Mouse (Mus musculus): Measurements from ENCODE around the gene Gm9837. TPM values are rescaled to one million over a fixed set of nuclear protein-coding genes. Genes with fewer than 3 reads are reported as not detected.
A peak's percentile ranks its signal among the peaks of the same experiment; 100 is the strongest.
"Not testable (repeated sequence)": the region's sequence is repeated elsewhere in the genome, so short reads cannot be mapped to it uniquely, and the experiment has no call there.

Gm9837 gene
- polyA plus RNA-seq, 1 experiment from 2014 or later = not detected

DNA sequence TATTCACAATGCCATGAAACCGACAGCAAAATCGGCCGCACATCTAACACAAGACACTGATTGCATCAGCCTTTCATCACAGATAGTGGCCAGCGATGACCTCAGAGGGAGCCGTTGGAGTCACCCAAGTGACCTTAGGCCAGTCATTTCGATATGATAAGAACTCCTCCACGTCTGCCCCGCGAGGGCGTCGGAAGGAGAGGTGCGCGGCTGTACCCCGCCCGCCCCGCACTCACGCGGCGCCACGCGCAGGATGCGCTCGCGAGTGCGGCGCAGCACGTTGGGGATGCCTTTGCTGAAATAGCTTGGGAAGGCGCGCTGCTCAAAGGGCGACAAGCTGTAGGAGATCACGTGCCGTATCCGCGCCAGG is 40.0 kb downstream of the Gm9837 start:
- Histone ChIP-seq H3K4me2 (peak overlapping the region; percentile 70), H3K9ac (peak overlapping the region; percentile 72), H3K9me3 (no peaks in the 10 kb centered on the region), H3K4me1 (peaks cover 8% of the 10 kb centered on the region; the same call in 1 of the 2 replicates), H3K27ac (peak overlapping the region; percentile 67), H3K4me3 (replicated peaks) (peak overlapping the region; percentile 80), H3K27me3 (replicated peaks) (no peaks in the 10 kb centered on the region), H3K36me3 (peaks cover 7% of the 10 kb centered on the region; the same call in 1 of the 2 replicates)
- WGBS = under 1% methylated on average over 34 of the region's 34 CpGs
- peak; percentile 8; the same call in 1 of the 2 replicates for ATAC-seq (ENCODE audit: insufficient read depth, low FRiP score, low read depth)

DNA sequence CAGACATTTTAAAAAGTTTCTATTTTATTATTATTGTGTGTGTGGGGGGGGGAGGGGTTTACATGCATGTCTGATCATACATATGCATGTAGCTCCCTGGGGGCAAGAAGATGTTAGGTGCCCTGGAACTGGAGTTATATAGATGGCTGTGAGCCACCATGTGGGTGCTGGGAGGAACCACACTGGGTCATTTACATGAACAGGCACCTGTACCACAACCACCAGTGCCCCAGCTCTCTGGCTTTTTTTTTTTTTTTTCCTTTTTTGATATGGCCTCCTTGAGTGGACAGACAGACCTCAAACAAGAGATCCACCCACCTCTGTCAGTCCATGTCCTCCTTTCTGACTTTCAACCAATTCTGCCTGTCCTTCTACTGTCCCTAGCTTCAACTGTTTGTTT is 41.1 kb downstream of the Gm9837 start:
- peak overlapping the region; percentile 80; the same call in 1 of the 2 replicates for H3K4me3 ChIP-seq (replicated peaks)
- no peak for ATAC-seq (ENCODE audit: insufficient read depth, low FRiP score, low read depth)

DNA sequence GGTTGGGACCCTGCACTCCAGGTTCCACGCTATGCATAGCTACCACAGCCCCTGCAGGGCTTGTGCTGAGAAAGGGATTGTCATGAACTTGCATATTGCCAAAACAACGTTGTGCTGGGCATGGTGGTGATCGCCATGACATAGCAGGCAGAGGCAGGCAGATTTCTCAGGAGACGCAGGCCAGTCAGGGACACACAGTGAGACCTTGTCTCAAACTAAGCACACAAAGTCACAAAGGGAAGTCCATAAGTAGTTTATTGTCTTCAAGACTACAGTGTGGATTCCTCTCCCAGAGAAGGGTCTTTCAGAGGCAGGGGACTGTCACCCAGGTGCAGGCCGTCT is 41.6 kb downstream of the Gm9837 start:
- Histone ChIP-seq H3K27ac (no peak overlapping the region), H3K27me3 (replicated peaks) (no peaks in the 10 kb centered on the region), H3K9me3 (no peaks in the 10 kb centered on the region), H3K4me1 (peaks cover 8% of the 10 kb centered on the region; the same call in 1 of the 2 replicates), H3K4me2 (no peak overlapping the region), H3K4me3 (replicated peaks) (no peak overlapping the region), H3K36me3 (peaks cover 7% of the 10 kb centered on the region; the same call in 1 of the 2 replicates), H3K9ac (no peak overlapping the region)
- 95% methylated on average over 5 of the region's 5 CpGs for WGBS
- ATAC-seq (ENCODE audit: insufficient read depth, low FRiP score, low read depth) = no peak

More for the DNA sequence above, 41.1 kb downstream of the Gm9837 start:
- peak overlapping the region; percentile 70 for H3K4me2 ChIP-seq
- H3K27me3 ChIP-seq (replicated peaks) = no peaks in the 10 kb centered on the region
- H3K9me3 ChIP-seq = no peaks in the 10 kb centered on the region
- peaks cover 8% of the 10 kb centered on the region; the same call in 1 of the 2 replicates for H3K4me1 ChIP-seq
- H3K9ac ChIP-seq = no peak overlapping the region
- H3K27ac ChIP-seq = no peak overlapping the region
- H3K36me3 ChIP-seq = peaks cover 7% of the 10 kb centered on the region; the same call in 1 of the 2 replicates

DNA sequence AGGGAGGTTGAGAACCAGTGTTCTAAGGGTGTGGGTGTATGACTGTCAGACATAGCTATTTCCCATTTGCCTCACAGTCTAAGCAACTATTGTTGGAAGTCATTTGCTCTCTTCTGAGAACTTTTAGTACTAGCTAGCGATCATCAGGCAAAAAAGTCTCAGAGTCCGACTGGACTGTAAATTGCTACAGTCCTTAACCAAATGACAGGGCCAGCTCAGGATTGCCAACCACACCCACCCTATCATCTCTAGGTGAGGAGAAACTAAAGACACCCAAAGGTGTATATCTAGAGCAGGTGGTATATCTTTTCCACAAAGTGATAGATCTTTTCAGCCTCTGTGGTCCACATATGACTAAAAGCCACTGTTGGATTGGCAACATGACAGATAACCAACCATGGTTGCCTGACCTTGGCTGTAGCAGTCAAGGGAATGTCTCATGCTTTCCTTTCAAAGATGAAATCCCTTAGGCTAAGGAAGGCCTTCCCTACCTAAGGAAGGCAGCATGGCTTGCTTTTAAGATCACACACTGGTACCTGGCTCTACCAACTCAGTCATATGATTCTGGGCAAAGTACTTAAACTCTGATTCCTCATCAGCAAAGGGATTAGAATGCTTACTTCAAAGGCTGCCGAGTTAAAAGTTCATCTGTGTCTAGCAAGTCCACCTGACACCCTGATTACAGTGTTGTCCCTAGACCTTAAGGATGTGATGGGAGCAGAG is 42.1 kb downstream of the Gm9837 start:
- no peak overlapping the region for H3K9ac ChIP-seq
- H3K9me3 ChIP-seq = no peaks in the 10 kb centered on the region
- peaks cover 7% of the 10 kb centered on the region; the same call in 1 of the 2 replicates for H3K36me3 ChIP-seq
- no peak overlapping the region for H3K4me2 ChIP-seq
- no peaks in the 10 kb centered on the region for H3K27me3 ChIP-seq (replicated peaks)
- ATAC-seq (ENCODE audit: insufficient read depth, low FRiP score, low read depth) = no peak
- no peak overlapping the region for H3K4me3 ChIP-seq (replicated peaks)
- no peak overlapping the region for H3K27ac ChIP-seq
- 90% methylated on average over 3 of the region's 3 CpGs for WGBS
- peaks cover 8% of the 10 kb centered on the region; the same call in 1 of the 2 replicates for H3K4me1 ChIP-seq

DNA sequence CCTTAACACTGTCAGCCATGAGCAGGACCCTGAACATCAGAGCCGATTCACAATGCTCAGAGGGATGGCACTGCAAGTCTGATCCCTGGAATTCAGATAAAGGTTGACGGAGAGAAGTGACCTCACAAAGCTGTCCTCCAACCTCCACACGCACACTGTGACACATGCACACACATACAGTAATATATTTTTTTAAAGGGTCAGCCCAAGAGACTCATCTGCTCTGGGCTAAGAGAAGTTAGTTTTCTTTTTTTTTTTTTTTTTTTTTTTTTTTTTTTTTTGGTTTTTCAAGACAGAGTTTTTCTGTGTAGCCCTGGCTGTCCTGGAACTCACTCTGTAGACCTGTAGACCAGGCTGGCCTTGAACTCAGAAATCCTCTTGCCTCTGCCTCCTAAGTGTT is 43.4 kb downstream of the Gm9837 start:
- 86% methylated on average over 3 of the region's 3 CpGs for WGBS
- H3K27ac ChIP-seq; H3K4me2 ChIP-seq; H3K27me3 ChIP-seq (replicated peaks); H3K9me3 ChIP-seq; H3K9ac ChIP-seq; H3K4me3 ChIP-seq (replicated peaks); H3K36me3 ChIP-seq; ATAC-seq (ENCODE audit: insufficient read depth, low FRiP score, low read depth); H3K4me1 ChIP-seq: not testable (repeated sequence)

DNA sequence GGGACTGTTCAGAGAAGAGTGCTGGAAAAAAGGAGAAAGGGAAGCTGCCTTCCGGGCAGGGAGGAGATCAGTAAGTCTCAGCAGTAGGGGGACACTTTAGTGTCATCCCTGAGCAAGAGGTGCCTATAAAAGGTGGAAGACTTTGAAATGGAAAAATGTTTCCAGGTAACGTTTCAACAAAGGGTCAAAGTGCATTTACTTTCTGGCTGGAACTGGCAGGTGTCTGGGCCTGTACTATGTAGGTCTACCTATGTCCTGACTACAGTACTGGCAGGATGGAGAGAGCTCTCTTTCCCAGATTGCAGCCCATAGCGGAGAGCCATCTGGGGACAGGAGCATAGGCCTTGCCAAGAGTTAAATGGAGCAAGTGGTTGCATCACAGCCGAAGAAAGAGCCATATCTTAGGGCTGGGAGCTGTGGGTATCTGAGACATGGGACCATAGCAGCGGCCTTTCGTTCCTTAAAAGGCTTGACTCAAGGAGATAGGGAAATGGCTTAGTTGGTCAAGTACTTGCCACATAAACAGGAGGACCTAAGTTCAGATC is 44.5 kb downstream of the Gm9837 start:
- Histone ChIP-seq H3K9ac (no peak overlapping the region), H3K27me3 (replicated peaks) (no peaks in the 10 kb centered on the region), H3K4me3 (replicated peaks) (no peak overlapping the region), H3K36me3 (peaks cover 10% of the 10 kb centered on the region; the same call in 1 of the 2 replicates), H3K9me3 (no peaks in the 10 kb centered on the region), H3K27ac (no peak overlapping the region), H3K4me2 (no peak overlapping the region), H3K4me1 (peaks cover 8% of the 10 kb centered on the region; the same call in 1 of the 2 replicates)
- no peak for ATAC-seq (ENCODE audit: insufficient read depth, low FRiP score, low read depth)
- 87% methylated on average over 6 of the region's 6 CpGs for WGBS

DNA sequence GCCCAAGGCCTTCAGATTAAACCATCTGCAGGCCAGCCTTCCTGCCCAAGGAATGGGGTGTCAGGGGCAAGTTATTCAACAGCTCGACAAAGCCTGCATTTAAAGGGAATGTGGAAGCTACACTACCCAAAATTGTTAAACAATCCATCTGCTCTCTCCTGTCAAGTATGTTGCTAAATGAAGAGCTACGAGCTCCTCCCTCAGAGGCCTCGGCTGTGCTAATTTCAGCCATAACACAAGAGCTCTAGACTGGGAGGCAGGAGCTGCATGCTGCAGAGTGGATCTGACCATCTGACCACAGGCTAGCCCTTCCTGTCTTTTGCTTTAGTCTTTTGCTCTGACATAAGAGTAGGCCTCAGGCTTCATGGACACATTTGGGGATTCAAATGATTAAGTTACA is 45.0 kb downstream of the Gm9837 start:
- no peak overlapping the region for H3K4me2 ChIP-seq
- H3K9ac ChIP-seq = no peak overlapping the region
- peaks cover 10% of the 10 kb centered on the region; the same call in 1 of the 2 replicates for H3K36me3 ChIP-seq
- no peaks in the 10 kb centered on the region for H3K27me3 ChIP-seq (replicated peaks)
- H3K4me3 ChIP-seq (replicated peaks) = no peak overlapping the region
- no peak overlapping the region for H3K27ac ChIP-seq
- 33% methylated on average over 3 of the region's 3 CpGs for WGBS
- no peaks in the 10 kb centered on the region for H3K9me3 ChIP-seq
- no peak for ATAC-seq (ENCODE audit: insufficient read depth, low FRiP score, low read depth)
- H3K4me1 ChIP-seq = peaks cover 8% of the 10 kb centered on the region; the same call in 1 of the 2 replicates

DNA sequence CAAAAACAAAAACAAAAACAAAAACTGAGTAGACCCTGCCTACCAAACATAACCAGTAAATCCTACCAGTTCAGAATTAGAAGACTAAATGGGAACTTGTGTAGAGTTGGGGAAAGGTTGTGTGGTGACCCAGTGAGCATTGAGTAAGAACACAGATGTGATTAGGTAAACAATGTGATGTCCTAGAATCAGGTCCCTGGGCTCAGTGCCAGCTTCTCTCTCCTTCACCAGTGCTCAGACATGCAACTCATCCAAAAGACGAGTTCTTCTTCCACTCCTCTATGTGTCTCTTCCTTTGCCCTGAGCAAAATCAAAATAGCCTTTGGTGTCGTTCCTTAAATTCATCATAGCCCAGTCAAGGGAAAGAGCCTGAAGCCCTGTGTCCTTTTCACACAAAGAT is 45.5 kb downstream of the Gm9837 start:
- ATAC-seq (ENCODE audit: insufficient read depth, low FRiP score, low read depth) = no peak
- no peaks in the 10 kb centered on the region for H3K27me3 ChIP-seq (replicated peaks)
- H3K4me2 ChIP-seq = no peak overlapping the region
- peaks cover 13% of the 10 kb centered on the region for H3K36me3 ChIP-seq
- peaks cover 5% of the 10 kb centered on the region; the same call in 1 of the 2 replicates for H3K4me1 ChIP-seq
- H3K9me3 ChIP-seq = no peaks in the 10 kb centered on the region
- no peak overlapping the region for H3K9ac ChIP-seq
- 49% methylated on average over 2 of the region's 2 CpGs for WGBS
- H3K4me3 ChIP-seq (replicated peaks) = no peak overlapping the region
- H3K27ac ChIP-seq = no peak overlapping the region

DNA sequence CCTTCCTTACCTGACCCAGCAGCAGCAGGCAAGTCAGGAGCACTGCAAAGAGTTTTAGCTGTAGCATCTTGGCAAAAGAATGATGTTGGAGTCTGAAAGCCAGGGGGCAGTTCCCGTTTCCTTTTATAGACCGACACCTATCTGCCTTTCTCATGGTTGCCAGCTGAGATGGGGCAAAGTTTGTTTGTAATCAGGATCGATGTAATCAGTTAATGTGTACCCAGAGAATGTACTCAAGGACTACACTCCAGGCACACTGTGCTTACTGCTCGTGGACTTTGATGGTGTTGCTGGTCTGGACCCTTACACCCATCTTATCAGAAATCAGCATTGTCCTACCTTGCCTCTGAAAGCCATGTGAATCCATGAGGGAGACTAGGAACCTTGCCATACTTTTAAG is 47.2 kb downstream of the Gm9837 start, which contains the start of gene Leap2:
Leap2 (minus strand) TSS at position 135 of the 400 bp plus-strand sequence.
- Histone ChIP-seq H3K27me3 (replicated peaks) (no peaks in the 10 kb centered on the region), H3K9me3 (no peaks in the 10 kb centered on the region), H3K4me1 (no peaks in the 10 kb centered on the region), H3K4me2 (no peak within 1 kb of the TSS), H3K27ac (no peak within 1 kb of the TSS), H3K4me3 (replicated peaks) (no peak within 1 kb of the TSS), H3K9ac (no peak within 1 kb of the TSS), H3K36me3 (peaks cover 17% of the 10 kb centered on the region)
- ATAC-seq (ENCODE audit: insufficient read depth, low FRiP score, low read depth) = peak; percentile 48; the same call in 1 of the 2 replicates
- 73% methylated on average over 4 of the region's 4 CpGs for WGBS

Other genes starting within 250 kb of the Gm9837 start
- gene Hspa4, start 170.0 kb downstream of the Gm9837 start, polyA plus RNA-seq (2015; fragmentation: Nextera tagmentation; extraction: Ambion mirVana) = 93.4 and 96.0 TPM in 2 replicates
- 17.4 and 18.1 TPM in 2 replicates for gene Zcchc10, start 145.8 kb downstream of the Gm9837 start, polyA plus RNA-seq (2015; fragmentation: Nextera tagmentation; extraction: Ambion mirVana)
- gene Aff4, start 119.6 kb downstream of the Gm9837 start, polyA plus RNA-seq (2015; fragmentation: Nextera tagmentation; extraction: Ambion mirVana) = 44.9 and 54.6 TPM in 2 replicates
- 1.5 and 4.1 TPM in 2 replicates for gene Leap2, start 47.3 kb downstream of the Gm9837 start, polyA plus RNA-seq (2015; fragmentation: Nextera tagmentation; extraction: Ambion mirVana)
- 612 and 619 TPM in 2 replicates for gene Uqcrq, start 39.6 kb downstream of the Gm9837 start, polyA plus RNA-seq (2015; fragmentation: Nextera tagmentation; extraction: Ambion mirVana)
- 1.2 and 1.3 TPM in 2 replicates for gene Gdf9, start 39.5 kb downstream of the Gm9837 start, polyA plus RNA-seq (2015; fragmentation: Nextera tagmentation; extraction: Ambion mirVana)
- gene Gm10447, start 13.4 kb downstream of the Gm9837 start, polyA plus RNA-seq (2015; fragmentation: Nextera tagmentation; extraction: Ambion mirVana) = 0.14 and 0.19 TPM in 2 replicates
- 1.3 and 1.6 TPM in 2 replicates for gene Shroom1, start 13.3 kb downstream of the Gm9837 start, polyA plus RNA-seq (2015; fragmentation: Nextera tagmentation; extraction: Ambion mirVana)
- gene Gm9945, start 9.7 kb upstream of the Gm9837 start, polyA plus RNA-seq (2015; fragmentation: Nextera tagmentation; extraction: Ambion mirVana) = not detected in 2 replicates
- gene Sowaha, start 9.8 kb upstream of the Gm9837 start, polyA plus RNA-seq (2015; fragmentation: Nextera tagmentation; extraction: Ambion mirVana) = 0.85 and 2.0 TPM in 2 replicates
- 25.3 and 25.4 TPM in 2 replicates for gene Sept8, start 48.8 kb upstream of the Gm9837 start, polyA plus RNA-seq (2015; fragmentation: Nextera tagmentation; extraction: Ambion mirVana)
- 51.0 and 62.6 TPM in 2 replicates for gene Kif3a, start 96.9 kb upstream of the Gm9837 start, polyA plus RNA-seq (2015; fragmentation: Nextera tagmentation; extraction: Ambion mirVana)
- gene Il4, start 148.2 kb upstream of the Gm9837 start, polyA plus RNA-seq (2015; fragmentation: Nextera tagmentation; extraction: Ambion mirVana) = 1.0 and 1.8 TPM in 2 replicates
- not detected in 2 replicates for gene Il13, start 164.2 kb upstream of the Gm9837 start, polyA plus RNA-seq (2015; fragmentation: Nextera tagmentation; extraction: Ambion mirVana)
- 28.9 and 29.5 TPM in 2 replicates for gene Rad50, start 236.8 kb upstream of the Gm9837 start, polyA plus RNA-seq (2015; fragmentation: Nextera tagmentation; extraction: Ambion mirVana)